Mouse (Mus musculus) brain, embryonic 14.5 days (tissue): ENCODE data around the gene Neurl1b. TPM values are rescaled to one million over a fixed set of nuclear protein-coding genes. Genes with fewer than 3 reads are reported as not detected.

Experiments
- DNase-seq: peaks from one replicate; pipeline ENCODE4 v3.0.0-alpha.2; 2011; ENCODE audit warnings: low read depth
- CTCF ChIP-seq: fragments of 200-500 bp; IDR thresholded peaks from 2 replicates; pipeline ENCODE4 v1.5.1; 2012; ENCODE audit warnings: inconsistent platforms, mild to moderate bottlenecking, moderate library complexity, borderline replicate concordance; ENCODE audit not compliant: insufficient read depth, insufficient read length; ENCODE audit errors: extremely low read depth
- POLR2A ChIP-seq: fragments of 200-500 bp; IDR thresholded peaks from 2 replicates; pipeline ENCODE4 v1.6.1; 2012; ENCODE audit warnings: mild to moderate bottlenecking, inconsistent platforms, borderline replicate concordance; ENCODE audit not compliant: poor library complexity, insufficient read depth, insufficient read length, severe bottlenecking; ENCODE audit errors: extremely low read depth
- polyA plus RNA-seq: library from polyadenylated mRNA; depleted of rRNA; stranded (reverse); fragments of >200 nt; gene quantifications from 2 replicates; pipeline ENCODE4 v1.2.3, GENCODE M21; 2012; rRNA removed

The Neurl1b gene
- 11.7 and 12.2 TPM in 2 replicates for polyA plus RNA-seq

GRCm38 (mm10) chr17:26414523-26415354 lies at the start of gene Neurl1b:
Gene Neurl1b (plus strand): TSS chr17:26414829.
- DNase-seq = peak; percentile 43
- TF ChIP-seq CTCF = no peak
- 0 out of 2 replicates have a peak, but pooled peaks have one; percentile 14 for TF ChIP-seq POLR2A

- TF ChIP-seq POLR2A (no peak), CTCF (no peak)
- no peak for DNase-seq
Observed at GRCm38 (mm10) chr17:26366792-26367191, 47.8 kb upstream of the Neurl1b start.

GRCm38 (mm10) chr17:26368336-26368992 lies 46.2 kb upstream of the Neurl1b start:
- no peak for TF ChIP-seq CTCF
- no peak for TF ChIP-seq POLR2A
- peak; percentile 55 for DNase-seq

GRCm38 (mm10) chr17:26370521-26371245 lies 43.9 kb upstream of the Neurl1b start:
- peak; percentile 70 for DNase-seq
- TF ChIP-seq CTCF = peak; percentile 52; the same call in 1 of the 2 replicates
- no peak for TF ChIP-seq POLR2A

DNA sequence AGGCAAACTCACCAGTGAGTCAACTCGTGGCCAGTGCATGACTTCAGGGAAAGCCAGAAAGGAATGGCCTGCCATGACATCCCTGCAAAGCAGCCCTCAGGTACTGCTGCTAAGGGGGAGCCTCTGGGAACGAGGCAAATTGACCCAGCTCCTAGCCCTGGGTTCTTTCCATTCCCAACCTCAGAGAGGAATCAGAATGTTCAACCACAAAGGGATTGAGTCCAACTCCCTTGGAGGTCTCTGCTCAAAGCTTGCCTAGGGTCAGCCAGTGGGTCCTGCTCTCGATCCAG lies 43.4 kb upstream of the Neurl1b start:
- DNase-seq = no peak
- no peak for TF ChIP-seq CTCF
- TF ChIP-seq POLR2A = no peak

DNA sequence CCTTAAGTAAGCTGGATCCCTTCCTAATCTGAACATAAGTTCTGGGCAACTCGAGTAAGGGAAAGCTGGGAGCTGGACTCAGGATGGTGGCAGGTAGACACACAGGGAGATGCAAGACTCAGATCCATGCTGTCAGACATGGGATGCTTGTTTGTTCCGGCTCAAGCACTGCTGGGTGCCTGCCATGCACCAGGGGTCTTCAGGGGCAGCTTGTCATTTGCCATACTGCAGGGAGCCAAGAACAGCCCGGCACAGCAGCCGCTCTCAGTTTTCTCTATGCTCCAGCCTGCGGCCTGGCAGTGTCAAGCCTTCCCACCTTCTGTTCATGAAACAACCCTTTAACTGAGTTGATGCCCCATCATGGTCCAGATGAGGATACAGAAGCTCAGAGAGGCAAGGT lies 41.4 kb upstream of the Neurl1b start:
- no peak for DNase-seq
- no peak for TF ChIP-seq POLR2A
- TF ChIP-seq CTCF = no peak

- DNase-seq = no peak
- no peak for TF ChIP-seq POLR2A
- TF ChIP-seq CTCF = no peak
Observed at GRCm38 (mm10) chr17:26376416-26376815, 38.2 kb upstream of the Neurl1b start.

- DNase-seq = no peak
- TF ChIP-seq POLR2A (no peak), CTCF (no peak)
Observed at GRCm38 (mm10) chr17:26376994-26377744, 37.5 kb upstream of the Neurl1b start.

DNA sequence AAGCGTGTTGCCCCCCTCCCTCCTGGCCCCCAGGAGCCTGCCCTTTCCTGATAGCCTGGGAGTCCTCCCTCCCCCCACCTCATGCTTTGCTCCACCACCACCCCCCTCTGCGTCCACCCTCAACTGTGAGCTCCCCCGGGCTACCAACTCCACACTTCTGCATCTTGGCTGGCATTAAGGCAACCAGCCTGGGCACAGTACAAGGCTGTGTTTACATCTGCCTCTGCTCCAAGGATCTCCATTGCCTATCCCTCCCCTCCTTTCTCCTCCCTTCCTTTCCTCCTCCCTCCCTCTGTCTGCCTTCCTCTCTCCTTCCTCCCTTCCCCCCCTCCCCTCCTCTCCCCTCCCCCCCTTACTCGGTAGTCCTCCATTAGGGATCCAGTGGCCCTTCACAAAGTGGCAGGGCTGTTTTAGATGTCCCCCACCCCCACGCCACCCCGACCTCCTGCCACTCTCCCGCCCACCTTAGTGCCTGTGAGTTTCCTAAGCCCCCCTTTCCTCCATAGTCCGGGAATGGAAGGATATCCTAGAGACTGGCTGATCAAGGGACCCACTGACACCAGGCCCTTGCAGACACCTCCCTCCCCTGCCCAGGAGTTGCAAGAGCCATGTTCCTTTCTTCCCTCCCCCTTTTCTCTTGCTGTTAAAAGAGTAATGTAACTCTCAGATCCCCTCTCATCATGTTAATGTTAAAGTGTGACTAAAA lies 34.2 kb upstream of the Neurl1b start:
- no peak for DNase-seq
- no peak for TF ChIP-seq POLR2A
- no peak for TF ChIP-seq CTCF

DNA sequence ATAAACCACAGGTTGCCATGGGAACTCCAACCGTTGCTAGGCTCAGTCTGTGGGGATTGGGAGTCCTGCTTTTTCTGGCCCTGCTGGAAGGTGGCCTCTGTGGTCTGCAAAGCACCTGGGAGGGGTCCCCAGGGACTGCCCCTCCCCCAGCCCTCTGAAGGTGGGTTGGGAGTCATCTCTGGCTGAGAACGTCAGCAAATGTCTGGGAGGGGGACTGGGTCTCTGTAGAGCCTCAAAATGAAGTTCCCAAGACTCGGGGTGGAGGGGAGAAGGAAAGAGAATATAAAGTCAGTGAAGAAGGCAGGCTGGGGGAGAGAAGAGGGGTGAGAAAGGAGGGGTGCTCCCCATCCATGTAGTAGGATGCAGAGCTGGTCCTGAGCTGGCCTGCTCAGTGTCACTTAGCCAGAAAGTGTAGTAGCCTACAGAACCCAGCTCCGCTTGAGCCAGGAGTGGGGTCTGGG lies 33.6 kb upstream of the Neurl1b start:
- peak; percentile 92 for DNase-seq
- TF ChIP-seq POLR2A (no peak), CTCF (no peak)
